Mouse (Mus musculus) G1E (cell line): ENCODE results near the gene Vps37c. TPM values are rescaled to one million over a fixed set of nuclear protein-coding genes. Genes with fewer than 3 reads are reported as not detected.

Experiments
- ATAC-seq: 2 replicates; pipeline ENCODE4 v1.8.0; 2016; ENCODE audit warnings: mild to moderate bottlenecking; ENCODE audit not compliant: insufficient number of reproducible peaks, poor library complexity, low FRiP score, severe bottlenecking; ENCODE audit errors: extremely low read depth
- DNase-seq: peaks from one replicate; pipeline ENCODE4 v3.0.0; 2012; ENCODE audit warnings: low spot score
- H3K27me3 ChIP-seq: 2 replicates; pipeline ENCODE4 v1.6.1; 2012; ENCODE audit warnings: mild to moderate bottlenecking, low read length, inconsistent platforms; ENCODE audit not compliant: insufficient read depth
- H3K36me3 ChIP-seq: replicated peaks from 2 replicates; pipeline ENCODE3; 2012; ENCODE audit warnings: mild to moderate bottlenecking, inconsistent platforms
- H3K4me1 ChIP-seq: 2 replicates; pipeline ENCODE4 v1.6.1; 2012; ENCODE audit warnings: low read depth, low read length, inconsistent platforms, mixed read lengths; ENCODE audit not compliant: insufficient read depth
- H3K4me3 ChIP-seq: 2 replicates; pipeline ENCODE4 v1.5.1; 2012; ENCODE audit warnings: low read depth, mild to moderate bottlenecking, inconsistent platforms, low read length, moderate library complexity, mixed read lengths
- H3K9me3 ChIP-seq: replicated peaks from 2 replicates; pipeline ENCODE4 v1.6.1; 2012; ENCODE audit warnings: inconsistent platforms
- CTCF ChIP-seq: IDR thresholded peaks from 2 replicates; pipeline ENCODE4 v1.5.1; 2012; ENCODE audit warnings: low read depth, low read length, inconsistent platforms, mixed read lengths
- GATA1 ChIP-seq: IDR thresholded peaks from 2 replicates; pipeline ENCODE4 v1.6.1; 2012; ENCODE audit warnings: borderline replicate concordance, low read length, inconsistent platforms, mixed read lengths
- GATA2 ChIP-seq: IDR thresholded peaks from 2 replicates; pipeline ENCODE4 v1.6.1; 2012; ENCODE audit warnings: low read depth, low read length, inconsistent platforms, borderline replicate concordance
- POLR2AphosphoS5 ChIP-seq: IDR thresholded peaks from 2 replicates; pipeline ENCODE4 v1.6.1; 2012; ENCODE audit warnings: low read depth, low read length, inconsistent platforms; ENCODE audit not compliant: insufficient replicate concordance
- TAL1 ChIP-seq: conservative IDR thresholded peaks from 2 replicates; pipeline ENCODE4 v1.6.1; 2012; ENCODE audit warnings: low read depth, low read length, inconsistent platforms, mixed read lengths
- polyA plus RNA-seq: library from polyadenylated mRNA; stranded (reverse); fragments of >175 nt; gene quantifications from 2 replicates; pipeline ENCODE4 v1.2.3, GENCODE M21; 2012
- total RNA-seq, 2 experiments: library from RNA; stranded (forward) in 1 of 2; stranded (reverse) in 1 of 2; fragments of 200-1000 nt in 1 of 2; fragments of >200 nt in 1 of 2; fragmentation: Nextera tagmentation in 1 of 2; gene quantifications; 2 replicates each; pipeline ENCODE4 v1.2.3; 2014 to 2017

The Vps37c gene
- total RNA-seq (2014; fragmentation: Nextera tagmentation) (16.3 and 27.1 TPM in 2 replicates), total RNA-seq (2017) (5.2 TPM in 2 replicates), polyA plus RNA-seq (34.9 and 40.0 TPM in 2 replicates)

DNA sequence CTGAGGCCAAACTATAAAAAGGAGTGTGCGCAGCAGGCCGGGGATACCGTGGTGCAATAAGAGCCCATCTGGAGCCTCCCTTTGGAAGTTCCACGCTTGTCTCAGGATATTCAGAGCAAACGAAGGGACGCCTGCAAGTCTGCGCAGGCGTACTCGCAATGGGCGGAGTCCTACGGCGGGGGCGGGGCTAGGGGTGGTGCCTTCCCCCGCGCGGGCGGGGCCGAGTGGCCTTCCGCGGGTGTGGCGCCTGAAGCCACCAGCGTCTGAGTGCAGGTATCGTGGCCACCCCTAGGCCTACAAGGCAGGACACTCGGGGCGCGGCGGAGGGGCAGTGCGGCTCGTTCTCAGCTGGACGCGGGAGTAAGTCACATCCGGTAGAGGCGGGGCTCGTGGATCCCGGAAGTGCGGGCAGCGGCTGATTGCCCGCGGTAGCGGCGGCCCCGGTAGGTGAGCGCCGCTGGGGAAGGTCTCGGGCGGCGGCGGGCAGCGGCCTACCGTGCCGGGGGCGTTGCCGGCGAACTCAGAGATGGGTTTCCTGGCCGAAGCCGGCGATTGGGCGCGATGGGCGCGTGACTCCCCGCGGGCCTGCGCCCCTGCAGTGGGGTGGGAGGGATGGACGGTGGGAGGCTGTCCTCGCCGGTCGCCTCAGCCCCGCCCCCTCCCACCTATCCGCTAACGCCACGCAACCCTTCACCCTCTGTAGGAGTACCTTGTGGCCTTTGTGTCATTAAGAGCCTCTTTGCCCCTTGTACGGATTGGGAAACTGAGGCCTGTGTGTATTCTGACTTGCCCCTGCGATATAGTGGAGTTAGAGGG lies at the start of gene Vps37c:
Vps37c (plus strand) TSS at position 199 of the 816 bp plus-strand sequence.
- H3K27me3 ChIP-seq, result peaks cover 2% of the 10 kb centered on the region; the same call in 1 of the 2 replicates
- ATAC-seq, result peak; percentile 55
- H3K9me3 ChIP-seq, result no peaks in the 10 kb centered on the region
- peaks cover 67% of the 10 kb centered on the region for H3K4me1 ChIP-seq
- DNase-seq, result peak; percentile 89
- peak within 1 kb of the TSS; percentile 90 for H3K4me3 ChIP-seq
- peaks cover 28% of the 10 kb centered on the region for H3K36me3 ChIP-seq
- TF ChIP-seq POLR2AphosphoS5, result no peak
- no peak for TF ChIP-seq GATA1
- TF ChIP-seq GATA2, result no peak
- no peak for TF ChIP-seq TAL1
- TF ChIP-seq CTCF, result no peak

DNA sequence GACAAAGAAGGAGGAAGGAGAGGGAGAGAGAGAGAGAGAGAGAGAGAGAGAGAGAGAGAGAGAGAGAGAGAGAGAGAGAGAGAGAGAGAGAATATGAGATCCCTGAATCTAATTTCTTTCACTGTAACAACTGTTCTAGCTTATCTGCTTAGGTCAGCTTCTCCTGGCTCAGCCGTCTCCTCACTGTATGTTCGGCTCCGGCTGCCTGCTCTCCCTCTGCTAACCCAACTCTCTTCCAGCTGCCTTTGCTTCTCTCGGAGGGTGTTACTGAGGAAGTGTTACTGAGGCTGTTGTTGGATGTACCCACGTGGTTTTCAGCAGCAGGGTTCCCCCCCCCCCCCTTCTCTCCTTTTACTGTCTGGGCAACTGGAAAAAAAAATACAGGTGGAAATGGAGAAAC lies 48.5 kb upstream of the Vps37c start:
- H3K4me1 ChIP-seq, result peaks cover 72% of the 10 kb centered on the region
- H3K4me3 ChIP-seq, result no peak overlapping the region; the same call in 1 of the 2 replicates
- ATAC-seq, result peak; percentile 57
- H3K36me3 ChIP-seq, result peaks cover 15% of the 10 kb centered on the region
- DNase-seq, result peak; percentile 23
- H3K9me3 ChIP-seq, result no peaks in the 10 kb centered on the region
- H3K27me3 ChIP-seq, result no peaks in the 10 kb centered on the region; the same call in 1 of the 2 replicates
- TF ChIP-seq CTCF (no peak), GATA1 (no peak), GATA2 (no peak), TAL1 (no peak), POLR2AphosphoS5 (no peak)

DNA sequence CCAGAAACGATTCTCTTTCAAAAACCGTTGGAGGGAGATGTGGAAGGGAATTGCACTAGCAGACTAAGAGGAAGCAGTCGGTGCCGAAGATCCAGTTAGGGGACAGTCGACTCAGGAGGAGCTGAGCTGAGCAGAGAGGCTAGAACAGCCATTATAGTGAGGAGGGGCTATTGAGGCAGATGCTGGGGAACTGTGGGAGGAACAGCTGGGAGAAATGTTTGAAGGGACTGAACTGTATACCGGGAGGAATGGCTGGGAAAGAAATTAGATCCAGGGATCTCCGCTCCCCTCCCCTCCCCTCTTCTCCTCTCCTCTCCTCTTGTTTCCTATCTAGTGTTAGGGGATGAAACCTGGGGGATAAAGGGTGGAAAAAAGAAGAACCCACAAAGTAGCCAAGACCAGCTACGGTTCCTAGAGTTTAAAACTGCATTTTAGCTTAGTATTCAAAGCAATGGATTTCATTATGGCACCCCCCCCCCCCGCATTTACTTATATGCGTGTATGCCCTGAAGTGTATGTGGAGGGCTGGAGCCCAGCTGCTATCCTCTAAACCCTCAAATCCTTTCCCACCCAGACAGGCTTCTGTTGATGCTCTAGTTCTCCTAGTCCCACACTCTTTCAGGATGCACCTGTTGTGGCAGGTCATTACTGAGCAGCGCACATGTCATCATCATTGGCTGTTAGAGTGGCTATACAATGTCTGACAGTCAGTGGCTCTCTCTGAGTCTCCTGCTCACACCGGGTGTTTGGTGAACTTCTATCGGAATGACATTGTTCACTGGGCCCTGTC lies 47.8 kb upstream of the Vps37c start:
- Histone ChIP-seq H3K36me3 (peaks cover 12% of the 10 kb centered on the region), H3K27me3 (peaks cover 2% of the 10 kb centered on the region; the same call in 1 of the 2 replicates), H3K9me3 (no peaks in the 10 kb centered on the region), H3K4me3 (no peak overlapping the region; the same call in 1 of the 2 replicates), H3K4me1 (peaks cover 70% of the 10 kb centered on the region)
- TF ChIP-seq TAL1, result no peak
- TF ChIP-seq CTCF, result no peak
- TF ChIP-seq POLR2AphosphoS5, result no peak
- no peak for TF ChIP-seq GATA2
- no peak for TF ChIP-seq GATA1
- ATAC-seq, result no peak
- no peak for DNase-seq

DNA sequence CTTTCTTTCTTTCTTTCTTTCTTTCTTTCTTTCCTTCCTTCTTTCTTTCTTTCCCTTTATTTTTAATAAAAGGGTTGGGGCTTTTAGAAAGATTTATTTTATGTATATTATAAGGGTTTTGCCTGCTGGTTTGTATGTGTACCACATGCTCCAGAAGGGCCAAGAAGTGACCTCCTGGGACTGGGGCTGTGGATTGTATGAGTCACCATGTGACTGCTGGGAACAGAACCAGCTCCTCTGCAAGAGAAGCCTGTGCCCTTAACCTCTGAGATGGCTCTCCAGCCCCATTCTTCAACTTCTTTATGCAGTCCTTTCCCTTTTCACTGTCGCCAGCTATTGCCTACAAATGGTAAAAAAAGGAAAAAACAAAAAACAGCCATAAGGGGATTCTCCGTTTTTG lies 42.9 kb upstream of the Vps37c start:
- peaks cover 53% of the 10 kb centered on the region for H3K4me1 ChIP-seq
- DNase-seq (no peak), ATAC-seq (no peak)
- peaks cover 13% of the 10 kb centered on the region; the same call in 1 of the 2 replicates for H3K27me3 ChIP-seq
- no peaks in the 10 kb centered on the region for H3K9me3 ChIP-seq
- H3K4me3 ChIP-seq, result no peak overlapping the region
- H3K36me3 ChIP-seq, result no peaks in the 10 kb centered on the region
- TF ChIP-seq GATA2, result no peak

GRCm38 (mm10) chr19:10648156-10648555 lies 40.4 kb upstream of the Vps37c start:
- H3K27me3 ChIP-seq, result peaks cover 13% of the 10 kb centered on the region; the same call in 1 of the 2 replicates
- H3K4me3 ChIP-seq, result no peak overlapping the region

DNA sequence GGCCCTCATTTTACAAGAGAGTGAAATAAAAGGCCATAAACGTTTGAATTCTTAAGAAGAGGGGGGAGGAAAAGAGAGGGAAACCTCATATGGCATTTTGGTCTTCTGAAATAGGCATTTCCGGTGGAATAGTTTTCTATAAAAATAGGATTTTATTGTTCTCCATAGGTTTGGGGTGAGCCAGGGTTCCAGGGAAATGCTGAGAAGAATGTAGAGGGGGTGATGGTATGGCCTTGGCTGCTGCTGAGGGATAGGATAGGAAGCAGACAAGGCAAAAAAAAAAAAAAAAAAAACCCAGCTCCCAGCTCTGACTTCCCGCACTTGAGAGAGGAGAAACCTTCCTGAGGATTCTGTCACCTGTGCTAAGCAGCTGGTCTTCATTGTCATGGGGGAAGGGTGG lies 32.5 kb upstream of the Vps37c start:
- ATAC-seq (no peak), DNase-seq (no peak)
- TF ChIP-seq CTCF (no peak), GATA1 (no peak), POLR2AphosphoS5 (no peak), GATA2 (no peak), TAL1 (no peak)
- Histone ChIP-seq H3K9me3 (no peaks in the 10 kb centered on the region), H3K27me3 (no peaks in the 10 kb centered on the region), H3K4me1 (peaks cover 82% of the 10 kb centered on the region), H3K36me3 (peaks cover 6% of the 10 kb centered on the region), H3K4me3 (no peak overlapping the region; the same call in 1 of the 2 replicates)

More at GRCm38 (mm10) chr19:10648156-10648555, 40.4 kb upstream of the Vps37c start:
- no peak for DNase-seq
- Histone ChIP-seq H3K9me3 (no peaks in the 10 kb centered on the region), H3K36me3 (no peaks in the 10 kb centered on the region), H3K4me1 (peaks cover 49% of the 10 kb centered on the region)
- TF ChIP-seq POLR2AphosphoS5 (no peak), GATA2 (no peak)
- ATAC-seq, result no peak
